Mouse (Mus musculus) heart, adult 9 months (tissue): Measurements from ENCODE around the gene Gm11172.
A peak's percentile ranks its signal among the peaks of the same experiment; 100 is the strongest.
"Not testable (repeated sequence)": the region's sequence is repeated elsewhere in the genome, so short reads cannot be mapped to it uniquely, and the experiment has no call there.

ENCODE experiments used
- DNase-seq, 2 experiments: peaks; one replicate each; pipeline ENCODE4 v3.0.0; 2022; ENCODE audit warnings: low spot score in 2 of 2

Gene Gm11172

DNA sequence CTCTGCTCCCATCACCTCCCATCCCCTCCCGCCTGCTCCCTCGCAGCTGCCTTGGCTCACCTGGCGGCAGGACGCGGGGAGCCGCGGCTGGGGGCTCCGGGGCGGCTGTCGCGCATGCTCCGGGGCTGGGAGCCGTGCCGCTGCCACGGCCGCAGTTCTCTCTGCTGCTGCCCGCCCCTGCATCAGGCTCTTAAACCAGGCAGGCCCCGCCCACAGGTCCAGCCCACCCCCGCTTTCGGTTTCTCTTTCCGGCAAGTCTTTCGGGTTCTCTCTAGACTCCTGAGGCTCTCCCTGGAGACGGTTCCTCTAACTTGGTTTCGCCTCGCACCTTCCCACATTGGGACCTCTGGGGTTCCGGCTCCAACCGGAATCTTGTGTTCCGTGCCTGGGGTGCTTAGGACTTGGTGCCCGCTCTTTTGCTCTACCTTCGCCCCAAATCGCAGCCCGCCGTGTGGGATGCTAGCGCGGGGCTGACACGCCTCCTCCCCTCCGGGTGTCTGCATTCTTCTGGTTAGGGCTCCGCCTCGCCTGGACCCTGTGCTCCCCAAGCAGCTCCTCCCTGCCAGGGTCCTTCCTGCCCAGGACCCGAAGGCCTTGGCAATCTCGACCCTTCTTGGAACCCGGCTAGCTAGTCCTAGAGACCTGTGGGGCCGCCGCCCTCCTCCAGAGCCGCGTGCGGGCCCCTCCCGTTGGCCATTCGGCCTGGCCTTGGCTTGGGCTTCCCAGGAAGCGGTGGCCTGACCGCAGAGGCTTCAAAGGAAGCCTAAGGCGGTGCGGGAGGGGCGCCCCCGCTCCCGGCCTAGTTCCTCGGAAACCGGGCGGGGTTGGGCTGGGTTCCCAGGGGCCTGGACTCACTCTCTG is 27.1 kb upstream of the Gm11172 start, which contains the start of gene Socs1:
TSS of gene Socs1 (minus strand) at position 166 of the 861 bp plus-strand sequence.
- peak; percentile 90 to 91 for DNase-seq

DNA sequence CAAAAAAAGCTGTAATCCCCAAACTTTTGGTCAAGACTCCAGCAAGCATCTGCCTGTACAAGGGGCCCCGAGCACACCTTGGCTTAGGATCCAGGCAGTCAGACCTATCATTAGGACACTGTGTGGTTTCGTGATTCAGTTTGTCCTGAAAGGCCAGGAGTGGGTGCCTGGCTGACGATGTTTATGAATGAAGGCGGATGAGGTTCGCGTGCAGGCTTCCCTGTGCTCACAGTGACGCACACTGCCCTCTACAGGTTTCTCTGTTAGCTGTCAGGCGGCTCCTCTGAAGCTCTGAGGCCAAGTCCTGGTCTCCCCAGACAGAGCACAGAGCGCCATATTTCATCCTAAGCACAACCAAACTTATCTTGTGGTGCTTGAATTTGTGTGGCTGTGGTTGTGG is 26.4 kb upstream of the Gm11172 start:
- peak; percentile 83 to 86 for DNase-seq

DNA sequence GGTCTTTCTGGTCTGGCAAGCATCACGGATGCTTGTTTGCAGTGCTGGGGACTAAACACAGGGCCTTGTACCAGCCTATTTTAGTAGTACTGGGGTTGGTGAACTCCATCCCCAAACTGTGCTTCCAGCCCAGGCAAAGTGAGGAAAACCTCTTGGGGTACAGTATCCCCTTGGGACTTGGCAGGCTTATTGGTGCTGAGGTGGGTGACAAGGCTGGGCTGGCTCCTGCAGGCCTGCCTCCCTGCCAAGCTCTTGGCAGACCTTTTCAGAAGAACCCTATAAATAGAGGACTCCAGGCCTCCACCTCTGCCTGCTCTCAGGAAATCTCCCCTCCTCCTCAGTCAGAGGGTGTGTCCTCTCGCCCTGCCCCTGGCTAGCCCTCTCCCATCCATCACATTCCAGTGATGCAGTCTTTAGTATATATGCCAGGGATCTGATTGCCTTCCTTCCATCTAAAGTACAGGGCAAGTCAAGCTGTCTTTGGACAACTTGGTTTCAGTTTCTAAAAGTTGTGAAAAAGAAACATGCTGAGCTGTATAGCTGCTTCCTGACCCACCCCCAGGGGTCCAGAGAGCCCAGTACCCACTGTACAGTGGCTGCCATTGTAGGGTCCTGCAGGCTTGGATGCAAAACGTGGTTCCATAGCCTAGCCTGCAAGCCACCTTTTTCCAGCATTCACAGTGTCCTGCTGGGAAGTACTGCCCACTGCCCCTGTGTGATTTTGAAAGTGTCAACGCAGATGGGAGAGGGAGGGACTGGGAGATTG is 25.8 kb upstream of the Gm11172 start:
- peak; percentile 51 to 60 for DNase-seq

DNA sequence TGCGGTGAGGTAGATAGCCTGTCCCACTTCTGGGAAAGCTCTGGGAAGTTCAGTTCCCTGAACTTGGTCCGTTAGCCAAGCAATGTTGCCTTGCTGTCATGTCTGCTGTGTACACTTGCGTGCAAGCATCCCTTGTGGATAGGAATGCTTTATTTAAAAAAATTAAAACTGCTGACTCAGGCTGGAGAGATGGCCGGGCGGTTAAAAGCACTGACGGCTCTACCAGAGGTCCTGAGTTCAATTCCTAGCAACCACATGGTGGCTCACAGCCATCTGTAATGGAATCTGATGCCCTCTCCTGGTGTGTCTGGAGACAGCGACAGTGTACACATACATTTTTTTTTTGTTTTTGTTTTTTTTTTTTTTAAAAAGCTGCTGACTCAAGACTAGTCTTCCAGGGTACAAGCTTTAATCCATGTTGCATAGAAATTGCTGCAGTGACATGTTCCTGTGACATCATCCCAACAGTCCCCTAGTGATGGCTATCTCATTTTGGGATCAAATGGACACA is 25.1 kb upstream of the Gm11172 start:
- no peak for DNase-seq

DNA sequence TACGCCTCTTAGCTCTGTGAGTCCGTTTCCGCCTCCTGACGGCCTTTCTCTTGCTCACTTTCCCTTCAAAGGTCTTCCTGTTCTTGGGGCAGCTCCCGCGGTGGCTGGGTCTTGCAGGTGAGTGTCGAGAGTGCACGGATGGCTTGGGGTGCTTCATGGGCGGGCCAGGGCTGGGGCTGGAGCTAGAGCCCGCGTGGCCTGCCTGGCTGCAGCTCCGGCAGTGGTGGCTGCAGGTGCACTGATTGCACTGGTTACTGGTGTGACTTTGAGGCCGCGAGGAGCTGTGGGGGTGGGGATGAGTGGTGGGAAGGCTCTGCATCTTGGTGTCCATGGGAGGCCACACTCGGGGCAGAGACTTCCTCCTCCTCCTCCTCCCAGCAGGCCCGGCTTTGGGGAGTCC is 24.4 kb upstream of the Gm11172 start, which contains the start of gene Tnp2:
TSS of gene Tnp2 (minus strand) at position 390 of the 400 bp plus-strand sequence.
- no peak for DNase-seq

DNA sequence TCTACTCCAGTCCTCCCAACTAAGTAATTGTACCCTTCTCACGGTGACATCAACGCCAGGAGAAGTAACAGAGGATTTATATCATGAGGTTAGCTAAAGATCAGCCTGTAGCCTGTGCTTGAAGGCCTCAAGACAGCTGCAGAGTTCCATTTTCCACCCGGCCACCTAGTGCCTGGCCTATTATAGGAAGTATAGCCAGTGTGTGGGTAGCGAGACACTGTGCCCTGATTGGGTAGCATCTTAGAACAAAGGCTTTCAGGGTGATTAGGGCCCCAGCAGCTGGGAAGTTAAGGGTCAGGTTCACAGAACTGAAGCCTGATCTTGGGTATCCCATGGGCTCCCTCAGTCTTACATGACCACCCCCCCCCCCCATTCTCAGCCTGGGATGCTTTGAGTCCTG is 23.8 kb upstream of the Gm11172 start:
- DNase-seq = no peak

DNA sequence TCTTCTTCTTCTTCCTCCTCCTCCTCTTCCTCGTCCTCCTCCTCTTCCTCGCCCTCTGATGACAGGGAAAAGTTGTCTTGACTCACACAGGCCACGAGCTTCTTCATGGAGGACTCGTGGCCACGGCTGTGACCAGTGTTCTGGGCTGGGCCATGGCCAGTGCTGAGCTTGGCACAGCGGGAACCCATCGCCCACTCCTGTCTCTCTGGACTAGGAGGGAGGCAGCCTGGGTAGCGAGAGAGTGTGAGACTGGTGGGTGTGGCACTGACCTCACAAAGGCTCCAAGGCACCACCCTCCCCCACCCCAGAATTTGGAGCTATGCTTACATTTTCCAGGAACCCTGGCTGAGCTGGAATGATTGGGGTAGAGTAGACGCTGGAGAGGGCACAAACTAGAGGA is 22.0 kb upstream of the Gm11172 start, which contains the start of gene Prm3:
TSS of gene Prm3 (minus strand) at position 213 of the 400 bp plus-strand sequence.
- no peak for DNase-seq

DNA sequence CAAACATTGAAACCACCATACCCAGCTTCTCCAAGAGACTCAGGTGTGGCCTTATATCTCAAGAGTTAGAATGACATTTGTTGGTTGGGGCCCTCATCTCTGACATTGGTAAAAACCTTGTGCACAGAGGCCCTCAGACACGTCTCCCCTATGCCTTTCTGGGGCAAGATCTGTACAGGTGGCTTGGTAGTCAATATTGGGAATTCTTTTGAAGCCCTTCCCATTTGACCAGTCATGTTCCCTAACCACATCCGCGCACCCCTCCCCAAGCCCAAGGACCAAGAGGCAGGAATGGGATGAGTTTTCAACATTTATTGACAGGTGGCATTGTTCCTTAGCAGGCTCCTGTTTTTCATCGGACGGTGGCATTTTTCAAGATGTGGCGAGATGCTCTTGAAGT is 16.7 kb upstream of the Gm11172 start, which contains the start of gene Prm2:
TSS of gene Prm2 (minus strand) at position 101 of the 400 bp plus-strand sequence.
- DNase-seq = no peak

DNA sequence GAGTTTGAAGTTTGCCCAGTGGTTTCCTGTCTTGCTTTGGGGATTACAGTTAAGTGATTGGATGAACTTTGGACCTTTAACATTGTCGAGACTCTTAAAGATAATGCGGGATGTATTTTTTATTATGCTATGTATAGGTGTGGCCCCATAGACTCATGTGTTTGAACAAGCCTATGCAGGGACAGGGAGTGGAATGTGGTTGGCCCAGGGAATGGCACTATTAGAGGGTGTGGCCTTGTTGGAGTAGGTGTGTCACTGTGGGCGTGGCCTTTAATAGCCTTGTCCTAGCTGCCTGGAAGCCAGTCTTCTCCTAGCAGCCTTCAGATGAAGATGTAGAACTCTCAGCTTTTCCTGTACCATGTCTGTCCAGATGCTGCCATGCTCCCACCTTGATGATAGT is 10.3 kb upstream of the Gm11172 start:
- DNase-seq = not testable (repeated sequence)

DNA sequence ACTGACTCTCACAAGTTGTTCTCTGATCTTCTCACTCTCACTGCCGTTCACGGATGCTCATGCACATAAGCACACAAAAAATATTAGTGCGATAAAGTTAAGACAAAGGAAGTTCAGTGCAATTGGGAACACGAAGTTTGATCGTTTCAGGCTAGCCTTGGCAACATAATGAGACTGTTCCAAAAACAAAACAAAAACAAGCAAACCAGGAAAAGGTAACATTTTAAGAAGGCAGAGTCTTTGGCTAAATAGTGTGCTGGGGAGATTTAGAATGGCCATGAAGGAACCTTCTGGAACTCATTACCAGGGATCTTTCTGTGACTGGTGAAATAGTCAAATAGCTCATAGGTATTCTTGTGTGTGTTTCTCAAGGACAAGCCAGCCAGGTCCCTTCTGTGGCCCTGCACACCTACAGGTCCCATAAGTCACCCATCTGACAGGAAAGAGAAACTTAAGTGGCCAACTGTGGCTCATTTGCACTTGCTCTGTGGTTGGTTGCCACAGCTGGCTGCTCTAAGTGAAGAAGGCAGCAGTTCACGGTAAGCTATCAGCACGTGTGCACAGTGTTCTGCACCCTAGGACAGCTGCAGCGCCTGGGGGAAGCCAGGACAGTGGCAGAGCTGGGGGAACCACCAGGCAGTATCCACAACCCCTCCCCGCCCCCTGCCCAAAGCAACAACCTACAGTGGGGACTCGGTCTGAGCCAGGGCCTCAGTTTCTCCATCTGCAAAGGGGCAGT is 6.8 kb upstream of the Gm11172 start, which contains the start of gene Prm1:
TSS of gene Prm1 (minus strand) at position 51 of the 739 bp plus-strand sequence.
- no peak for DNase-seq

DNA sequence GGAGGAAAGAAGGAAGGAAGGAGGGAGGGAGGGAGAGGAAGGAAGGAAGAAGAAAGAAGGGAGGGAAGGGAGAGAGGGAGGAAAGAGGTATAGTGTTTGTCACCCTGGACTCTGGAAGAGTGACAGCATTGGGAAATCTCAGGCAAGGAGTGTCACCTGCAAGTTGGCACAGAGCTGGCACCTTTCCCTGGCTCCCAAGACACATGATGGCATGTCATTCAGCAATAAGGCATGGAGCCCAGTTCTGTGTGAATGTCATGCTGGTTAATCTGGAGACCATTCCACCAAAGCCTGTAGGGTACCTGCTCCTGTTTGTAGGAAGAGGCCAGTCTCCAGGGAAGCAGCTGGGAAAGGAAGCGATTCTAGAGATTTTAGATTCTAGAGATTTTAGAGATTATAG is 2.3 kb upstream of the Gm11172 start:
- DNase-seq = no peak

DNA sequence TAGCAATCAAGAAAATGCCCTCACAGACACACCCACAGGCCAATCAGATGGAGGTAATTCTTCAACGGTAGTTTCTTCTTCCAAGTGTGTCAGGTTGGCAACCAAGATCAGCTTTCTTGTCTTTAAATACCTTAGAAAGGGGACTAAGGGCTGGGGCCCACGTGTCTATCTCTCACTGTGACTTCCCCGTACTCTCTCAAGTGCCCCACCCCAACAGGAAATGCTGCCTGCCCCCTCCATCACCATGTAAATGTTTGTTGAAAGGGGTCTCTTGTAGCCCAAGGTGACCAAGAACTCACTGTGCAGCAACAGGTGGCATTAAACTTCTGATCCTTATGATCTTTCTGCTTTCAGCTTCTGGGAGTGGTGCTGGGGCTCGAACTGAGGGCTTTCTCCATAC is 1.0 kb downstream of the Gm11172 start:
- no peak for DNase-seq

DNA sequence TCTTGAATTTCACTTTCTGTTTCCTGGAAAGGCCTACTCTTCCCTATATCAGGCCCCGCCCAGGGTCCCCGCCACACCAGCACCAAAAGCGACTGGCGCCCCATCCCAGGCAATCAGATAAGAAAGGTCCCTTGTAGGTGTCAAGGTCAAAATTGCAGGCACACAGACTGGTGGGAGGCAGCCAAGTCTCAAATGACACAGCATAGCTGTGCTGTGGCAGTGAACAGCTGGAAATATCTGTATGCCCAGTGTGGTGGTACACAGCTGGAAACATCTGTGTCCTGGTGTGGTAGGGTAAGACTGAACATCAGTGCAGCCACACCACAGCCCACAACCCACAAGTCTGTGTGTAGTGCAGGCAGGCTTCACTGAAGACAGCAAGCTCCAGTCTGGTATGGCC is 2.1 kb downstream of the Gm11172 start:
- no peak for DNase-seq

DNA sequence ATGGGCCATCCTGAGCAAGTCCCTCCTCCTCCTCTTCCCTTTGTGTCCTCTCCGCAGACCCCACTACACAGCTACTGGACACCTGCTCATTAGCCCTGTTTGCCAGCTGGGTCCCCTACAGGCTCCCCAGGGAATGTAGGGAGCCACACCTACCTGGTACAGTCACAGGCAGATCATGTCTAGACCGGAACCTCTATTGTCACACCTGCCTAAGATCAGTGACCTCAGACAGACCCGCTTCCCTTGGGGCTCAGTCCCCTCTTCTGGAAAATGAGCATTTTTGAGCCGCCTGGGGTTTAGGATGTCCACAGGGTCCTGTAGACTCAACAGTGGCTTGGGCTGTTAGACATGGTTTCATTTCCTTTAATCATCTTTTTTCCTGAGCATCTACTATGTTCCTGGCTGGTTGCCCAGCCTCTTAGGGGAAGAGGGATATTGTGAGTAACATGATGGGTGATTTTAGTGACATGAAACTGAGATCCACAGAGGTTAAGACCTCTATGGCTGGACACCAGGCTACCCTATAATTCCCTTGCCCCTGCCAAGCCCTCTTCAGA is 5.9 kb downstream of the Gm11172 start:
- no peak for DNase-seq

DNA sequence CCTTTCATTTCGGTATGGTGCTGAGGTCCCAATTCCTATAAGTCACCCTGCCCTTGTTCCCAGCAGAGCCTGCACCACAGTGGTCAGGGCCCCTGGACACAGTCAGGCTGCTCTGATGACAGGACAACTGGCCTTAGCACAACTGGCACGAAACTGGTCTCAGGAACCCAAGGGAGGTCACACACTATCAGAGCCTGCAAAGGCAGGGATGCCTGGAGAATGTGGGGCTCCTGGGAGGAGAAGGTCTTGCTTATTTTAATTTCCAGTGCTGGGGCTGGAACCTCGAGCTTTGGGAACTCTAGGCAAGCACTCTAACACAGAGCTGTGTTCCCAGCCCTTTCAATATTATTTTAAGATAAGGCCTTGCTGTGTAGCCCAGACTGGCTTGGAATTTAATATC is 7.3 kb downstream of the Gm11172 start:
- peak in 1 of 2 experiments; percentile 34 for DNase-seq

DNA sequence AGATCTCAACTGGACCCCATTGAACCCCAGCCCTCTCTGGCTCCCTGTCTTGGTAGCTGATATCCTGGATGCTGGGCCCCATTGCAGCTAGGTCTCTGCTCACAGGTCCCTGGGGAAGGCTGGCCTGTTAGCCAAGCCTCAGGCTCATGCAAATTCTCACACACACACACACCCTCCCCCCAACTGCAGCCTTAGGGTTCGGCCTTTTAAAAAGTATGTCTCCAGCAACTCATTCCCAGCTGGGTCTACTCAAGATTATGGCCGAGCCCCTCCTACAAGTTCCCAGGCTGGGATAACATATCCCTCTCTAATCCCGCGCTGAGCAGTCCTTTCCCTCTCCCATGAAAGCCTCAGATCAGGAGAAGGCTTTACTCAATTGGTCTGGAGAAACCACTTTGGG is 8.7 kb downstream of the Gm11172 start:
- DNase-seq = peak in 1 of 2 experiments; percentile 40

DNA sequence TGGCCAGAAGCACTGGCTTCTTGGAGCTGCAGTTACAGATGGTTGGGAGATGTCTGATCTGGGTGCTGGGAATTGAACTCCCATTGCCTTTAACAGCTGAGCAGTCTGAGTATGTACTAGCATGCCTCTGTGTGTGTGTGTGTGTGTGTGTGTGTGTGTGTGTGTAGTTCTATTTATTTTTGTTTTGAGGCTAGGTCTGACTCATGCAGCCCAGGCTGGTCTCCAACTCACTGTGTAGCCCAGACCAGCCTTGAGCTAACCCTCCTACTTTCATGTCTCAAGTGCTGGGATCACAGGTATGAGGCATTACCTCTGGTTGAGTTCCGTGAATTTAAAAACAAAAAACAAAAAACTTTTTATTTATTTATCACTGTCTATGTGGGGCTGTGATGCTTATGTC is 11.8 kb downstream of the Gm11172 start:
- no peak for DNase-seq

DNA sequence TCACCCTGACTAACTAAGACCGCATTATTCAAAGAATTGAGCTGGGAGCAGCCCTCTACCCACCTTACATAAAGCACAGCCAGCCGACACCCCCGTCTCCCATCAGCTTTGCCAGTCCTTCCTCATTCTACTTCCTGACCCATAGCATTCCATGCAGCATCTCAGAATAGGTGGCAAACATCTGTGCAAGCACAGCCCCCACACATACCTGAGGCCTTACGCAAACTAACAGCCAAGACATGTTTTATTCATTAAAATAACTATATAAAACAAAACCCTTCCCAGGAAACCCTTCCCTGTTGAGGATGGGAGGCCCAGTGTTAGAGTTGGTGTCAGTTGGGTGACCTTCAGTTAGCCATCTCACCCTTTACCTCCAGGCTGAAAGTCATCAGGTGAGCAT is 13.1 kb downstream of the Gm11172 start:
- DNase-seq = no peak

DNA sequence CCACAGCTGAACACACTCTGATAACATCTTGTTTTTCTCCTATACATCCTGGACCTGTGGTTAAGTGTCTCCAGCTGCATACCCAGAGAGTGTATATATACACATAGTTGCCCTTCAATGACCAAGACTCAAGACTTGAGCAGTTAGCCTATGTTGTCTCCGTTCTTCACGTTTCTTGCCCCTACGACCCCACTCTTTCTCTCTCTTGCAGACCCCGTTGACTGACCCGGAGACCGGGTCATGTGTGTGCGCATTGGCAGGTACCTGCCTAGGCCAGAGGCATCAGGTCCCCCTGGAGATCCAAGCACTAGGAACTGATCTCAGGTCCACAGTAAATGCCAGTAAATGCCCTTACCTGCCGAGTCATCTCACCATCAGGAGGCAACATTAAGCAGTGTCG is 14.6 kb downstream of the Gm11172 start:
- no peak for DNase-seq

DNA sequence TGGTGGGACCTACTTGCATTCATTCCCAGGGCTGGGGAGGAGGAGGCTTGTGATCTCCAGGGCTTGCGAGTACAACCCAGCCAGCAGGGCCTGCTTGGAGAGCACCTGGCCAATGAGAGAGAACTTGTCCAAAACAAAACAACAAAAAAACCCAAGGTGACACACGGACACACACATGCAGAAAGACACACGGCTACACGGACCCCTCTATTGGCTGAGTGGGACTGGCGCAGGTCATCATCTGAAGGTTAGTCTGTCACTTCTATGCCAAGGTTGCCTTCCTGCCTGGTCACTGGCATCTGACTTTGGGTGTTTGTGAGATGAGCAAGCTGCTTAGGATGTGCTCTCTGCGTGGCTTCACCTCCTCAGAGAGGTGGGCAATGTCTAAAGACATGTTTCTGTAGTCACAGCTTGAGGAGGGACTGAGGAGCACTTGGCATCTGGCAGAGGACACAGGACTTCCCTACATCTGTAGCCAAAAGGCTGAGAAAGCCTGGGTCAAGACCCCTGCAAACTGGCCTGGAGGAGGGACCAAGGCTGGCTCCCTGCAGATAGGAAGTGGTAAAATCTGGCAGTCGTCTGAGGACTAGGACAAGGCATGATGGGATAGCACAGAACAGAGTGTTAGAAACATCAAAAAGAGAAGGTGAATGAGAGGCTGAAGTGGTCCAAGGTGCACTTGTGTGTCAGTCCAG is 15.2 kb downstream of the Gm11172 start:
- DNase-seq = no peak

DNA sequence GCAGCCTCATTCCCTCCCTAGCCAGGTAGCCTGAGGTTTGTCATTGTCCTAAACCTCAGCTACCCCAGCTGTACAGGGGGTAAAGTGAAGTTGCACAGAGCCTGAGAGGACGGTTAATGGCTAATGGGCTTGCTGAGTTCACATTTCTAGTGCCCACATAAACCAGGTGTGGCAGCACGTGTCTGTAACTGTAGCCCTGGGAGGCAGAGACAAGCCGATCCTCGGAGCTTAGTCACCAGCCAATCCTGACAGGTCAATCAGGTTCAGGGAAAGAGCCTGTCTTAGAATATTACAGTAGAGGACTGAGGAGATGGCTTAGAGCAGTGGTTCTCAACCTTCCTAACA is 15.7 kb downstream of the Gm11172 start:
- DNase-seq = no peak
